Mouse (Mus musculus): ENCODE measurements around the gene Mettl13. TPM values are rescaled to one million over a fixed set of nuclear protein-coding genes. Genes with fewer than 3 reads are reported as not detected.

Gene Mettl13
- polyA plus RNA-seq, 1 experiment from 2014 or later, result 20.1 TPM

DNA sequence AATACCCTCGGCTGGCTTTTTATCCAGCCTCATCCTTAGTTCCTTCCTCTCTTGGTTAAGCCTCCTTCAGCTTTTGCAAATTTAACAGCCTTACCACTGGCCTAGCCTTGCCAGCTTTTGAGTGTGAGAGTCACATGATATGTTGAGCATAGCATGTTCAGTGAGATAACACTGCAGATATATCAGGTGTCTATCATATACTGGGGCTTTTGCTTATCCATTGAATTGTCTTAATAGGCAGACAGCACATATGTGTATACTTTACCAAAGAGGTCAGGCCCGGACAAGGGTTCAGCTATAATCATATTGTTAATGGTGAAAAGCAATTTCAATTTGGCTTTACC lies 38.4 kb downstream of the Mettl13 start:
- no peaks in the 10 kb centered on the region for H3K36me3 ChIP-seq (ENCODE audit: control insufficient read depth, insufficient read depth, low read length)
- H3K9ac ChIP-seq (ENCODE audit: low read length), result no peak overlapping the region
- H3K4me3 ChIP-seq (replicated peaks; ENCODE audit: low read length), result no peak overlapping the region
- H3K27ac ChIP-seq (ENCODE audit: low read length), result no peak overlapping the region
- WGBS, result 73% methylated on average over 2 of the region's 2 CpGs
- peaks cover 9% of the 10 kb centered on the region; the same call in 1 of the 2 replicates for H3K4me1 ChIP-seq (ENCODE audit: control insufficient read depth, insufficient read depth, low read length)
- no peaks in the 10 kb centered on the region for H3K27me3 ChIP-seq (ENCODE audit: control insufficient read depth, insufficient read depth, low read length)
- no peak overlapping the region for H3K4me2 ChIP-seq (ENCODE audit: low read depth, low read length)
- H3K9me3 ChIP-seq (replicated peaks; ENCODE audit: control insufficient read depth, low read length), result no peaks in the 10 kb centered on the region
- ATAC-seq (ENCODE audit: insufficient read depth, low FRiP score), result no peak

DNA sequence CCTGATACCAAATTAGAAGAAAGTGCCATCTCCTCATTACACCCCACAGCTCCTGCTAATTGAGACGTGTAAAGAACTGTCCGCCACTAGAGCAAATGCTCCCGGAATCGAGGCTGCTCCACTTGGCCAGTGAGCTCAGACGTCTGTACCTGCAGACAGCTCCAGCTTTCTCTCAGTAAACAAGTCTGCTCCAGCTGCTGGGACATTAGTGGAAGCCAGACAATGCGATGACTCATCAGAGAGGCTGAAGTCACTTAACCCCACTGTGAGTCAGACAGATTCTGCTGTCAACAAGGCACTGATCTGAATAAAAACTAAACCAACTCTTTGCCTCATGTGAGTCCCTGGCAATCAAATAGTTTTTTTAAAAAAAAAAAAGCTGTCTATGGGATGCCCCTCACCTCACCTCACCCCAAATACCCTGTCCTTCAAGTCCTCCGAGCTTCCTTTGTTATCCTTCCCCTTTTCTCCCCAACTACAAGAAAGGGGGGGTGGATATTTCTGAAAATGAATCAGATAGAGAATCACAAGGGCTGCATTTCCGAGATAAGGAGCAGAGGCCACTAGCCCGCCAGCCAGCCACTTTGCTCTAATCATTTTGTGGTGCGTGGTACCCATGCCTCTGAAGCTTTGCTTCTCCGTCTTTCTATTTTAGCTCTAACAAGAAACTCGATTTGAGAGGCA lies 38.9 kb downstream of the Mettl13 start:
- 36% methylated on average over 12 of the region's 12 CpGs for WGBS
- Histone ChIP-seq H3K4me2 (ENCODE audit: low read depth, low read length) (no peak overlapping the region), H3K9me3 (replicated peaks; ENCODE audit: control insufficient read depth, low read length) (no peaks in the 10 kb centered on the region), H3K4me1 (ENCODE audit: control insufficient read depth, insufficient read depth, low read length) (peaks cover 9% of the 10 kb centered on the region; the same call in 1 of the 2 replicates), H3K27ac (ENCODE audit: low read length) (no peak overlapping the region), H3K27me3 (ENCODE audit: control insufficient read depth, insufficient read depth, low read length) (no peaks in the 10 kb centered on the region), H3K36me3 (ENCODE audit: control insufficient read depth, insufficient read depth, low read length) (no peaks in the 10 kb centered on the region), H3K4me3 (replicated peaks; ENCODE audit: low read length) (no peak overlapping the region), H3K9ac (ENCODE audit: low read length) (no peak overlapping the region)
- peak; percentile 53 for ATAC-seq (ENCODE audit: insufficient read depth, low FRiP score)

DNA sequence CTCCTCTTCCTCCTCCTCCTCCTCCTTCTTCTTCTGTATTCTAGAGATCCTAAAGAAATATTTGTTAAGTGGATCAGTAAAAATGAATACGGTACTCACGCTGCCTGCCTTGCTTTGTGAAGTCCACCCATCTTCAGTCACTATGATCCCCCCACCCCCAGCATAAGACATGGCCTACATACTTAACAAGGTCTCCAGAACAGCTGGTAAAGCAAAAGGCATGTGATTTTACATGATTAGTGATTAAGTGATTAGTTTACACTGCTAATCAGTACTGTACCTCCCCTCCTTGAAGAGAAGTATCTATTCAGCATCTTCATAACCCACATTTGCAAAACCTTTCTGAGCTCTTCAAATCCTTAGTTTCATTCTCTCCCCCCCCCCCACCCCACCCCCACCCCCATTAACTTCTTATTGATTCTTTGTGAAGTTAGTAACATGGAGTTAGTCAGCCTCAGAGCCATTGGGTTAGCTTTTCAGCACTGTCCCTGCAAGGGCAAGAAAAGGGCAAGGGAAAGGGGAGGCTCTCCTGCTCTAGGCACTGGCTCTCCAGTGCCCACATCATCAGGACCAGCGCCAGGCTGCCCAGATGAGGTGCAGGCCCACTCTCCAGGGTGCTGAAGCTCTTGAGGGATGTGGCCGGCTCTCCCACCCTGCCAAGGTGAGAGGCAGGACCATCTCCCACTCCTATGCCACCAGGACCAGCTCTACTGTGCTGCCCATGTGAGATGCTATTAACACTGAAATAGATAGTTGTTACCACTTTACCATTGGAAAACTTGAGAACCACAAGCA lies 39.9 kb downstream of the Mettl13 start:
- 77% methylated on average over 4 of the region's 4 CpGs for WGBS
- Histone ChIP-seq H3K9ac (ENCODE audit: low read length) (no peak overlapping the region), H3K4me3 (replicated peaks; ENCODE audit: low read length) (no peak overlapping the region), H3K27ac (ENCODE audit: low read length) (no peak overlapping the region), H3K27me3 (ENCODE audit: control insufficient read depth, insufficient read depth, low read length) (no peaks in the 10 kb centered on the region), H3K4me2 (ENCODE audit: low read depth, low read length) (no peak overlapping the region), H3K4me1 (ENCODE audit: control insufficient read depth, insufficient read depth, low read length) (peaks cover 9% of the 10 kb centered on the region; the same call in 1 of the 2 replicates), H3K36me3 (ENCODE audit: control insufficient read depth, insufficient read depth, low read length) (no peaks in the 10 kb centered on the region), H3K9me3 (replicated peaks; ENCODE audit: control insufficient read depth, low read length) (no peaks in the 10 kb centered on the region)
- ATAC-seq (ENCODE audit: insufficient read depth, low FRiP score), result no peak

DNA sequence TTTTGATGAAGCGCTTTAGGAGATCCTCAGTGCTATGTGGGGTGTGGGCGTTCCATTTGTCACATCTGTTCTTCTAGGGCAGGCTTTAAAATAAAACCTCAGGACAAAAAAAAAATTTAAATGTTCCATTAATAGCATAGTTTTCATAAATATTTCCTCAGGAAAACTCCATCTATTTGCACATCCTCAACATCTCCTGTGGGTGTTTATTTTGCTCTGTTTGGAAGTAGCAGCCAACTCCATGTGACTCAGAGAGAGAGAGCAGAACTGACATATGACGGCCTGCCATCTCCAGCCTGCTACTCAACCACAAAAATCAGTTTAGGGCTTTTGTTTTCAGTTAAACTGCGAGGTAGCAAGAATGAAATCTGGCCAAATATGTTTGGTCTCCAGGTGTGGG lies 41.8 kb downstream of the Mettl13 start:
- H3K36me3 ChIP-seq (ENCODE audit: control insufficient read depth, insufficient read depth, low read length), result no peaks in the 10 kb centered on the region
- WGBS, result 65% methylated on average over 4 of the region's 4 CpGs
- H3K4me1 ChIP-seq (ENCODE audit: control insufficient read depth, insufficient read depth, low read length), result peaks cover 9% of the 10 kb centered on the region; the same call in 1 of the 2 replicates
- no peak overlapping the region for H3K9ac ChIP-seq (ENCODE audit: low read length)
- H3K4me3 ChIP-seq (replicated peaks; ENCODE audit: low read length), result no peak overlapping the region
- H3K27ac ChIP-seq (ENCODE audit: low read length), result no peak overlapping the region
- no peaks in the 10 kb centered on the region for H3K9me3 ChIP-seq (replicated peaks; ENCODE audit: control insufficient read depth, low read length)
- no peak overlapping the region for H3K4me2 ChIP-seq (ENCODE audit: low read depth, low read length)
- no peak for ATAC-seq (ENCODE audit: insufficient read depth, low FRiP score)
- no peaks in the 10 kb centered on the region for H3K27me3 ChIP-seq (ENCODE audit: control insufficient read depth, insufficient read depth, low read length)

DNA sequence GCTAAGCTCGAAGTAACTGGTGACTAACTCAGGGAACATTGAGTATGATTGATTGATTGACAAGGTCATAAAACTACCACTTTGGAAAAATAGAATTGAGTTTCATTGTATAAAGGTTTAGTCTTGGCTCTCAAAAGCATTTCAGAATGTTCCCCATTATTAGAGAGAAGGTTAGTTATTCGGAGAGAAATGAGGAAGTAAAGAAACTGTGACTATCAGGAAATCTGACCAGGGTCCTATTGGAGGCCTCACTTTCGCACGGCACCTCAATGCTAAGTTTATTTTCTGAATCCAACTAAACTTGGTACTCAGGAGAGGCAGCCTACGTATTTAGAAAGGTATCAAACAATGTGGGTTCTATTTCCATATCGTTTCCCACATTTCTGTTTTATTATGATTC lies 42.7 kb downstream of the Mettl13 start:
- peaks cover 9% of the 10 kb centered on the region; the same call in 1 of the 2 replicates for H3K4me1 ChIP-seq (ENCODE audit: control insufficient read depth, insufficient read depth, low read length)
- H3K27me3 ChIP-seq (ENCODE audit: control insufficient read depth, insufficient read depth, low read length), result no peaks in the 10 kb centered on the region
- no peak overlapping the region for H3K9ac ChIP-seq (ENCODE audit: low read length)
- no peaks in the 10 kb centered on the region for H3K36me3 ChIP-seq (ENCODE audit: control insufficient read depth, insufficient read depth, low read length)
- H3K27ac ChIP-seq (ENCODE audit: low read length), result no peak overlapping the region
- H3K4me3 ChIP-seq (replicated peaks; ENCODE audit: low read length), result no peak overlapping the region
- WGBS, result 75% methylated on average over 6 of the region's 6 CpGs
- no peaks in the 10 kb centered on the region for H3K9me3 ChIP-seq (replicated peaks; ENCODE audit: control insufficient read depth, low read length)
- no peak for ATAC-seq (ENCODE audit: insufficient read depth, low FRiP score)
- H3K4me2 ChIP-seq (ENCODE audit: low read depth, low read length), result no peak overlapping the region

Other genes with a start within 250 kb of the Mettl13 start
- gene Dnm3, start 70.5 kb downstream of the Mettl13 start, polyA plus RNA-seq (2015; fragmentation: Nextera tagmentation; extraction: Ambion mirVana), result 6.4 and 6.7 TPM in 2 replicates
- 48.2 and 56.4 TPM in 2 replicates for gene Vamp4, start 22.0 kb upstream of the Mettl13 start, polyA plus RNA-seq (2015; fragmentation: Nextera tagmentation; extraction: Ambion mirVana)
- not detected in 2 replicates for gene Myoc, start 90.6 kb upstream of the Mettl13 start, polyA plus RNA-seq (2015; fragmentation: Nextera tagmentation; extraction: Ambion mirVana)
- not detected in 2 replicates for gene Myocos, start 109.7 kb upstream of the Mettl13 start, polyA plus RNA-seq (2015; fragmentation: Nextera tagmentation; extraction: Ambion mirVana)
- 104 and 105 TPM in 2 replicates for gene Prrc2c, start 192.0 kb upstream of the Mettl13 start, polyA plus RNA-seq (2015; fragmentation: Nextera tagmentation; extraction: Ambion mirVana)

Measured in stomach, embryonic 16.5 days (tissue).